Mouse (Mus musculus): ENCODE measurements at regions not wholly inside any gene's neighbourhood (a gene's known extent, or its start where the extent isn't known, plus 50 kb on each side); places are given as distances from the start of the nearest gene placed in this dataset.

- TF ChIP-seq EP300 (IDR thresholded peaks at IDR 0.05; ENCODE audit: low read depth): no peak
- peak; percentile 86 for TF ChIP-seq CTCF (IDR thresholded peaks at IDR 0.05; ENCODE audit: low read depth)
These were observed 59.3 kb upstream of the Zfp770 start for GRCm38 (mm10) chr2:114260397-114261071.

All from heart, postnatal 0 days (tissue).